Mouse (Mus musculus) E14TG2a.4 (cell line): Measurements from ENCODE around the gene Gsta1.
"Not testable (repeated sequence)": the region's sequence is repeated elsewhere in the genome, so short reads cannot be mapped to it uniquely, and the experiment has no call there.

Experiments
- H3K27me3 ChIP-seq: 2 replicates; pipeline ENCODE4 v1.6.1; 2014; ENCODE audit warnings: low read length, control low read depth; ENCODE audit not compliant: insufficient read depth
- H3K36me3 ChIP-seq: 2 replicates; pipeline ENCODE4 v1.6.1; 2014; ENCODE audit warnings: low read length, control low read depth; ENCODE audit not compliant: insufficient read depth
- H3K4me1 ChIP-seq: replicated peaks from 2 replicates; pipeline ENCODE4 v1.6.1; 2014; ENCODE audit warnings: low read depth, low read length, control low read depth
- H3K4me3 ChIP-seq: replicated peaks from 2 replicates; pipeline ENCODE4 v1.5.1; 2014; ENCODE audit warnings: mild to moderate bottlenecking, low read length
- H3K9me3 ChIP-seq: 2 replicates; pipeline ENCODE4 v1.6.1; 2014; ENCODE audit warnings: low read length, control low read depth
- CTCF ChIP-seq: conservative IDR thresholded peaks from 2 replicates; pipeline ENCODE4 v1.5.1; 2014; ENCODE audit warnings: low read length
- NANOG ChIP-seq: IDR thresholded peaks from 2 replicates; pipeline ENCODE4 v1.6.1; 2014; ENCODE audit warnings: borderline replicate concordance, low read length, mixed read lengths
- POU5F1 ChIP-seq: IDR thresholded peaks from 2 replicates; pipeline ENCODE4 v1.6.1; 2014; ENCODE audit warnings: low read length, borderline replicate concordance

Gene Gsta1

GRCm38 (mm10) chr9:78223221-78223902 is 7.1 kb upstream of the Gsta1 start:
- H3K9me3 ChIP-seq = no peaks in the 10 kb centered on the region
- peaks cover 23% of the 10 kb centered on the region for H3K4me1 ChIP-seq
- TF ChIP-seq NANOG (no peak), CTCF (no peak), POU5F1 (no peak)
- H3K4me3 ChIP-seq = no peak overlapping the region
- H3K36me3 ChIP-seq = no peaks in the 10 kb centered on the region
- H3K27me3 ChIP-seq = no peaks in the 10 kb centered on the region; the same call in 1 of the 2 replicates

GRCm38 (mm10) chr9:78224418-78224817 is 6.0 kb upstream of the Gsta1 start:
- Histone ChIP-seq H3K4me3 (no peak overlapping the region), H3K36me3 (no peaks in the 10 kb centered on the region), H3K9me3 (no peaks in the 10 kb centered on the region), H3K4me1 (peaks cover 23% of the 10 kb centered on the region), H3K27me3 (no peaks in the 10 kb centered on the region; the same call in 1 of the 2 replicates)
- TF ChIP-seq POU5F1 (no peak), CTCF (no peak), NANOG (no peak)

- H3K9me3 ChIP-seq = no peaks in the 10 kb centered on the region
- H3K4me1 ChIP-seq = peaks cover 23% of the 10 kb centered on the region
- no peaks in the 10 kb centered on the region for H3K36me3 ChIP-seq
- TF ChIP-seq POU5F1 (no peak), CTCF (no peak), NANOG (no peak)
- no peaks in the 10 kb centered on the region; the same call in 1 of the 2 replicates for H3K27me3 ChIP-seq
- H3K4me3 ChIP-seq = peak overlapping the region; percentile 35
Measured at GRCm38 (mm10) chr9:78225304-78225703, 5.2 kb upstream of the Gsta1 start.

GRCm38 (mm10) chr9:78228122-78228521 is 2.3 kb upstream of the Gsta1 start:
- no peaks in the 10 kb centered on the region for H3K9me3 ChIP-seq
- H3K27me3 ChIP-seq = no peaks in the 10 kb centered on the region; the same call in 1 of the 2 replicates
- TF ChIP-seq NANOG = no peak
- H3K36me3 ChIP-seq = no peaks in the 10 kb centered on the region
- no peak overlapping the region for H3K4me3 ChIP-seq
- H3K4me1 ChIP-seq = peaks cover 19% of the 10 kb centered on the region

- H3K27me3 ChIP-seq, H3K36me3 ChIP-seq, H3K4me3 ChIP-seq, H3K9me3 ChIP-seq, H3K4me1 ChIP-seq: not testable (repeated sequence)
Measured at GRCm38 (mm10) chr9:78229658-78230057, 798 bp upstream of the Gsta1 start.

- not testable (repeated sequence) for H3K36me3 ChIP-seq, H3K4me3 ChIP-seq, H3K27me3 ChIP-seq, H3K4me1 ChIP-seq, H3K9me3 ChIP-seq
Measured at GRCm38 (mm10) chr9:78233121-78233695, 2.8 kb downstream of the Gsta1 start.

- H3K9me3 ChIP-seq, H3K4me1 ChIP-seq, H3K4me3 ChIP-seq, H3K27me3 ChIP-seq, H3K36me3 ChIP-seq: not testable (repeated sequence)
Measured at GRCm38 (mm10) chr9:78255683-78256470, 25.4 kb downstream of the Gsta1 start.

GRCm38 (mm10) chr9:78256914-78257313 is 26.5 kb downstream of the Gsta1 start, which contains the start of gene Gm3776:
Gene Gm3776 (plus strand): TSS chr9:78257129.
- H3K27me3 ChIP-seq = not testable (repeated sequence)

GRCm38 (mm10) chr9:78259688-78260087 is 29.2 kb downstream of the Gsta1 start:
- H3K27me3 ChIP-seq, H3K9me3 ChIP-seq, H3K4me1 ChIP-seq, H3K4me3 ChIP-seq, H3K36me3 ChIP-seq: not testable (repeated sequence)
- peak; percentile 15 for TF ChIP-seq CTCF

More at GRCm38 (mm10) chr9:78256914-78257313, 26.5 kb downstream of the Gsta1 start, which contains the start of gene Gm3776:
- H3K9me3 ChIP-seq, H3K4me3 ChIP-seq, H3K4me1 ChIP-seq, H3K36me3 ChIP-seq: not testable (repeated sequence)

GRCm38 (mm10) chr9:78270945-78271344 is 40.5 kb downstream of the Gsta1 start:
- H3K27me3 ChIP-seq = not testable (repeated sequence)

GRCm38 (mm10) chr9:78282002-78282711 is 51.7 kb downstream of the Gsta1 start:
- H3K27me3 ChIP-seq, H3K4me3 ChIP-seq, H3K9me3 ChIP-seq, H3K36me3 ChIP-seq, H3K4me1 ChIP-seq: not testable (repeated sequence)

More at GRCm38 (mm10) chr9:78270945-78271344, 40.5 kb downstream of the Gsta1 start:
- H3K4me1 ChIP-seq, H3K4me3 ChIP-seq, H3K9me3 ChIP-seq, H3K36me3 ChIP-seq: not testable (repeated sequence)

- H3K4me1 ChIP-seq, H3K36me3 ChIP-seq, H3K27me3 ChIP-seq, H3K4me3 ChIP-seq, H3K9me3 ChIP-seq: not testable (repeated sequence)
Measured at GRCm38 (mm10) chr9:78289063-78289462, 58.6 kb downstream of the Gsta1 start.

GRCm38 (mm10) chr9:78289723-78290122 is 59.3 kb downstream of the Gsta1 start, which contains the start of gene Gm10639:
Gene Gm10639 (plus strand): TSS chr9:78289923.
- not testable (repeated sequence) for H3K36me3 ChIP-seq, H3K4me3 ChIP-seq, H3K27me3 ChIP-seq, H3K9me3 ChIP-seq, H3K4me1 ChIP-seq
